Mouse (Mus musculus): Measurements from ENCODE around the gene Prrc2a. TPM values are rescaled to one million over a fixed set of nuclear protein-coding genes. Genes with fewer than 3 reads are reported as not detected.

Prrc2a gene
- total and polyA plus RNA-seq, 3 experiments: 71.0 to 663 (median 87.6) TPM

DNA sequence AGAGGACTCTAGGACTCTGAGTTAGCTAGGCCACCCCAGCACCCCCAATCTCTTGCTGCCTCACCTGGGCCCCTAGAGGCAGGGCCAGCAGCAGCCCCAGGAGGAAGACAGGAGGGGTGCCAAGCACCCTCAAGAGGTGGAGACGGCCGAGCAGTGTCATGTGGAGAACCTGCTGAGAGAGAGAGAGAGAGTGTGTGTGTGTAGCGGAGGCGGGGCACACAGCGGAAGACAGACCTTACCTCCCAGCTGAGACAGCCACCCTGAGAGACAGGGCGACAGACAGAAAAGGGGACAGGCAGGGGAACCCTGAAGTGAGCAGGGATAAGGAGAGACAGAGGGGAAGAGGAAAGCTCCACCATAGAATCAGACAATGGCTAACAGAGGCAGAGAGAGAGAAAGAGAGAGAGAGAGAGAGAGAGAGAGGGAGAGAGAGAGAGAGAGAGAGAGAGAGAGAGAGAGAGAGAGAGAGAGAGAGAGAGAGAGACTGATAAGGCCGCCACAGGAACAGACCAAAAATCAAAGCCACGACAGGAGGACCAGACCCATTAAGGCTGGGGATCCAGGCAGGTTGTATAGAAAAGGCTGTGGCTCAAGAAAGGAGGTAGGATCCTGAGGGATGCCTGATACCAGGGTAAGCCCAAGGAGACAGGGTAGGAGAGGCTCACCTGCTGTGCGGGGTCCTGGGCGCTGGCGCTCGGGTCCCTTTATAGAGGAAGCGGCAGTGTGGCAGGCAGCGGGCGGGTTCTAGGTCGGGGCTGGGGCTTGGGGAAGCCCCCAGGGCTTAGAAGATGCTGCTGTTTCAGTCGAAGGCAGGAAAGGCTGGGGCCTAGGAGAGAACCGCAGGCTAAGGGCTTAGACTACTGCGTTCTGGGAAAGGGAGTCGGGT lies 40.0 kb upstream of the Prrc2a start, which contains the start of gene Lta:
TSS of gene Lta (minus strand) at position 858 of the 886 bp plus-strand sequence.
- no peak for DNase-seq (ENCODE audit: low read depth, low spot score)
- no peak within 1 kb of the TSS for H3K9ac ChIP-seq (ENCODE audit: control insufficient read depth, low read depth, low read length, poor library complexity, severe bottlenecking)

GRCm38 (mm10) chr17:35202442-35202841 lies 37.7 kb upstream of the Prrc2a start:
- Histone ChIP-seq H3K27ac (ENCODE audit: control insufficient read depth, low read depth, low read length) (no peak overlapping the region), H3K9me3 (replicated peaks; ENCODE audit: insufficient read depth, low read length) (no peaks in the 10 kb centered on the region), H3K36me3 (ENCODE audit: control insufficient read depth in 1 of 2, insufficient read depth in 2 of 2, low read length in 2 of 2) (peaks cover 0 to 7% of the 10 kb centered on the region in 2 experiments; a peak in 2 of 4 replicates), H3K9ac (ENCODE audit: control insufficient read depth, low read depth, low read length, poor library complexity, severe bottlenecking) (peak overlapping the region; percentile 42; the same call in 1 of the 2 replicates), H3K79me2 (ENCODE audit: control insufficient read depth, insufficient read depth, low read length, poor library complexity) (no peaks in the 10 kb centered on the region), H3K27me3 (ENCODE audit: control insufficient read depth in 1 of 2, insufficient read depth in 2 of 2, low read length in 2 of 2) (no peaks in the 10 kb centered on the region), H3K4me3 (ENCODE audit: control insufficient read depth in 1 of 2, insufficient read depth in 1 of 2, low read depth in 2 of 2, low read length in 2 of 2) (peak overlapping the region; percentile 32 to 61; a peak in 2 of 4 replicates), H3K4me1 (ENCODE audit: control insufficient read depth in 1 of 2, insufficient read depth in 2 of 2, low read length in 2 of 2) (peaks cover 5 to 15% of the 10 kb centered on the region in 2 experiments; a peak in 3 of 4 replicates)
- no peak for TF ChIP-seq POLR2AphosphoS5 (IDR thresholded peaks at IDR 0.05; ENCODE audit: borderline replicate concordance, low read depth, low read length)
- no peak for TF ChIP-seq MEF2A (IDR thresholded peaks at IDR 0.05; ENCODE audit: extremely low read depth, insufficient replicate concordance, low read depth, low read length, poor library complexity, severe bottlenecking)
- no peak for TF ChIP-seq BHLHE40 (IDR thresholded peaks at IDR 0.05; ENCODE audit: borderline replicate concordance, low read depth, low read length)
- no peak for TF ChIP-seq USF2 (IDR thresholded peaks at IDR 0.05; ENCODE audit: borderline replicate concordance in 1 of 2, insufficient read depth in 1 of 2, low read depth in 1 of 2, low read length in 2 of 2)
- TF ChIP-seq USF1 (IDR thresholded peaks at IDR 0.05; ENCODE audit: low read depth, low read length): no peak
- TF ChIP-seq JUND (IDR thresholded peaks at IDR 0.05; ENCODE audit: low read depth, low read length): no peak
- no peak for TF ChIP-seq ZKSCAN1 (IDR thresholded peaks at IDR 0.05; ENCODE audit: low read depth, low read length)
- TF ChIP-seq TAL1 (IDR thresholded peaks at IDR 0.05; ENCODE audit: low read length): no peak
- DNase-seq (ENCODE audit: low read depth, low spot score): no peak

More for the DNA sequence above, 40.0 kb upstream of the Prrc2a start, which contains the start of gene Lta:
- H3K9me3 ChIP-seq (replicated peaks; ENCODE audit: insufficient read depth, low read length): no peaks in the 10 kb centered on the region
- no peak for TF ChIP-seq E2F4 (IDR thresholded peaks at IDR 0.05; ENCODE audit: borderline replicate concordance, low read depth, low read length)
- TF ChIP-seq JUND (IDR thresholded peaks at IDR 0.05; ENCODE audit: low read depth, low read length): peak; percentile 94
- TF ChIP-seq RAD21 (IDR thresholded peaks at IDR 0.05; ENCODE audit: low read depth, low read length): no peak
- H3K36me3 ChIP-seq (ENCODE audit: control insufficient read depth in 1 of 2, insufficient read depth in 2 of 2, low read length in 2 of 2): peaks cover 0 to 15% of the 10 kb centered on the region in 2 experiments; a peak in 2 of 4 replicates
- H3K4me3 ChIP-seq (ENCODE audit: control insufficient read depth in 1 of 2, insufficient read depth in 1 of 2, low read depth in 2 of 2, low read length in 2 of 2): no peak within 1 kb of the TSS
- H3K27me3 ChIP-seq (ENCODE audit: control insufficient read depth in 1 of 2, insufficient read depth in 2 of 2, low read length in 2 of 2): no peaks in the 10 kb centered on the region
- H3K4me1 ChIP-seq (ENCODE audit: control insufficient read depth in 1 of 2, insufficient read depth in 2 of 2, low read length in 2 of 2): peaks cover 7 to 25% of the 10 kb centered on the region in 2 experiments; a peak in 3 of 4 replicates
- H3K79me2 ChIP-seq (ENCODE audit: control insufficient read depth, insufficient read depth, low read length, poor library complexity): no peaks in the 10 kb centered on the region; the same call in 1 of the 2 replicates
- H3K27ac ChIP-seq (ENCODE audit: control insufficient read depth, low read depth, low read length): no peak within 1 kb of the TSS
